Mouse (Mus musculus): ENCODE measurements around the gene Msi2.

Gene Msi2

GRCm38 (mm10) chr11:88585880-88586279 lies 132.4 kb downstream of the Msi2 start:
- no peak for DNase-seq

GRCm38 (mm10) chr11:88585171-88585632 lies 133.1 kb downstream of the Msi2 start:
- DNase-seq: no peak

- DNase-seq: no peak
Observed at GRCm38 (mm10) chr11:88583866-88584265, 134.4 kb downstream of the Msi2 start.

GRCm38 (mm10) chr11:88583259-88583833 lies 135.0 kb downstream of the Msi2 start:
- DNase-seq: no peak

GRCm38 (mm10) chr11:88582781-88583180 lies 135.5 kb downstream of the Msi2 start:
- no peak for DNase-seq

GRCm38 (mm10) chr11:88582021-88582707 lies 136.1 kb downstream of the Msi2 start:
- DNase-seq: no peak

- DNase-seq: no peak
Observed at GRCm38 (mm10) chr11:88581375-88581774, 136.9 kb downstream of the Msi2 start.

GRCm38 (mm10) chr11:88578700-88579099 lies 139.6 kb downstream of the Msi2 start:
- no peak for DNase-seq

- DNase-seq: no peak
Observed at GRCm38 (mm10) chr11:88577076-88577475, 141.2 kb downstream of the Msi2 start.

- DNase-seq: no peak
Observed at GRCm38 (mm10) chr11:88576233-88576998, 141.9 kb downstream of the Msi2 start.

GRCm38 (mm10) chr11:88574575-88575360 lies 143.5 kb downstream of the Msi2 start:
- no peak for DNase-seq

- DNase-seq: no peak
Observed at GRCm38 (mm10) chr11:88573013-88573412, 145.3 kb downstream of the Msi2 start.

- DNase-seq: no peak
Observed at GRCm38 (mm10) chr11:88572461-88572860, 145.9 kb downstream of the Msi2 start.

GRCm38 (mm10) chr11:88570715-88571202 lies 147.6 kb downstream of the Msi2 start:
- DNase-seq: no peak

- no peak for DNase-seq
Observed at GRCm38 (mm10) chr11:88566613-88567606, 151.4 kb downstream of the Msi2 start.

- DNase-seq: peak; percentile 41 to 59
Observed at GRCm38 (mm10) chr11:88564810-88565209, 153.5 kb downstream of the Msi2 start.

- DNase-seq: peak in 1 of 2 experiments; percentile 53
Observed at GRCm38 (mm10) chr11:88564363-88564762, 153.9 kb downstream of the Msi2 start.

GRCm38 (mm10) chr11:88561191-88561590 lies 157.1 kb downstream of the Msi2 start:
- DNase-seq: no peak

- no peak for DNase-seq
Observed at GRCm38 (mm10) chr11:88560634-88561033, 157.7 kb downstream of the Msi2 start.

- DNase-seq: no peak
Observed at GRCm38 (mm10) chr11:88559365-88559970, 158.8 kb downstream of the Msi2 start.

GRCm38 (mm10) chr11:88558731-88559130 lies 159.6 kb downstream of the Msi2 start:
- DNase-seq: no peak

Data from cerebellum, postnatal 14 days (tissue).